Mouse (Mus musculus): ENCODE data around the gene Gm29666.
"Not testable (repeated sequence)": the region's sequence is repeated elsewhere in the genome, so short reads cannot be mapped to it uniquely, and the experiment has no call there.

Gm29666 gene

GRCm38 (mm10) chr15:84913201-84913600 is 6.6 kb downstream of the Gm29666 start:
- DNase-seq (ENCODE audit: inconsistent ontology term): no peak

- no peak for DNase-seq (ENCODE audit: inconsistent ontology term)
Observed at GRCm38 (mm10) chr15:84903843-84904385, 15.9 kb downstream of the Gm29666 start.

GRCm38 (mm10) chr15:84898077-84898476 is 21.8 kb downstream of the Gm29666 start:
- peak; percentile 52 for DNase-seq (ENCODE audit: inconsistent ontology term)

GRCm38 (mm10) chr15:84896664-84897063 is 23.2 kb downstream of the Gm29666 start:
- DNase-seq (ENCODE audit: inconsistent ontology term): no peak

GRCm38 (mm10) chr15:84896216-84896615 is 23.6 kb downstream of the Gm29666 start:
- not testable (repeated sequence) for DNase-seq (ENCODE audit: inconsistent ontology term)

- peak; percentile 75 for DNase-seq (ENCODE audit: inconsistent ontology term)
Observed at GRCm38 (mm10) chr15:84891658-84892057, 28.2 kb downstream of the Gm29666 start.

GRCm38 (mm10) chr15:84891246-84891645 is 28.6 kb downstream of the Gm29666 start:
- no peak for DNase-seq (ENCODE audit: inconsistent ontology term)

GRCm38 (mm10) chr15:84888066-84888465 is 31.8 kb downstream of the Gm29666 start:
- no peak for DNase-seq (ENCODE audit: inconsistent ontology term)

- DNase-seq (ENCODE audit: inconsistent ontology term): no peak
Observed at GRCm38 (mm10) chr15:84877029-84877815, 42.6 kb downstream of the Gm29666 start.

GRCm38 (mm10) chr15:84873867-84874266 is 46.0 kb downstream of the Gm29666 start:
- no peak for DNase-seq (ENCODE audit: inconsistent ontology term)

- DNase-seq (ENCODE audit: inconsistent ontology term): no peak
Observed at GRCm38 (mm10) chr15:84873079-84873478, 46.8 kb downstream of the Gm29666 start.

GRCm38 (mm10) chr15:84871802-84872201 is 48.0 kb downstream of the Gm29666 start:
- no peak for DNase-seq (ENCODE audit: inconsistent ontology term)

GRCm38 (mm10) chr15:84861911-84862310 is 57.9 kb downstream of the Gm29666 start:
- no peak for DNase-seq (ENCODE audit: inconsistent ontology term)

Measured in Muller cell, postnatal 12 days (primary cell).